Mouse (Mus musculus): Measurements from ENCODE around the gene Agbl5. TPM values are rescaled to one million over a fixed set of nuclear protein-coding genes. Genes with fewer than 3 reads are reported as not detected.

Agbl5 gene
- polyA plus RNA-seq, 1 experiment from 2014 or later: 23.6 TPM

DNA sequence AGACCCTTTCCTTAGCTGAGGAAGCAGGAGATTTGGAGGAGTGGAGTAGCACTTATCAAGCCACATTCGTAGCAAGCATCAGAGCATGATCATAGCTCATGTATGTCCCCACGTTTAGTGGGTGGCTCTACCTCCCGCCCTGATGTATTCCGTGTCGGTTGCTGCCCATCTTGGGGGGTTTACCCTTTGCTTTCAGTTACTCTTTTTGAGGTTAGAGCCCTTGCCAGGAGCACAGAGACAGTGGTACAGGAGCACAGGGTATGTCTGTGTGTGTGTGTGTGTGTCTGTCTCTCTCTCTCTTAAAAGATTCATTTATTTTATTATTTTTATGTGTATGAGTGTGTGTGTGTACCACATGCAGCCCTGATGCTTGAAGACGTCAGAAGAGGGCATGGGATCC lies 34.6 kb downstream of the Agbl5 start:
- H3K9me3 ChIP-seq: no peaks in the 10 kb centered on the region
- 87% methylated on average over 6 of the region's 6 CpGs for WGBS

DNA sequence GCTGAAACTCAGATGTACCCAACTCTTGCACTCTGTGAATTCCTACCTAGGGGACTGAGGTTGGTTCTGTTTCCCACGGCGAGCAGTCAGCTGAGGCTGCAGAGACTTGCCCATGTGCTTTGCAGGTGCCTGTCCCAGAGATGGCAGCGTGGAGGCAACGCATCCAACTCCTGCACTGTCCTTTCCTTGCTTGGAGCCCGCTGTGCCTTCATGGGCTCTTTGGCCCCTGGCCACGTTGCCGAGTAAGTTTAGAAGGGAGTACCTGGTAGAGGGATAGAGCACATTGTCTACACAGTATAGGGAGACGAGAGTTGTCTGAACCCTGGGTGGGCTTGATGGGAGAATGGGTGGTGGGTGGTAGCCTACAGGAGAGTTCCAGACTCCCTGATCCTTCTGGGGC lies 36.1 kb downstream of the Agbl5 start:
- Histone ChIP-seq H3K27ac (no peak overlapping the region), H3K4me2 (no peak overlapping the region), H3K4me3 (no peak overlapping the region), H3K9me3 (no peaks in the 10 kb centered on the region), H3K4me1 (replicated peaks) (peaks cover 20% of the 10 kb centered on the region), H3K27me3 (peaks cover 20% of the 10 kb centered on the region; the same call in 1 of the 2 replicates), H3K9ac (peak overlapping the region; percentile 5; the same call in 1 of the 2 replicates), H3K36me3 (no peaks in the 10 kb centered on the region)
- ATAC-seq (ENCODE audit: low FRiP score): no peak
- 88% methylated on average over 8 of the region's 8 CpGs for WGBS

More for the DNA sequence above, 34.6 kb downstream of the Agbl5 start:
- no peak overlapping the region for H3K9ac ChIP-seq
- no peak overlapping the region for H3K4me3 ChIP-seq
- peaks cover 20% of the 10 kb centered on the region; the same call in 1 of the 2 replicates for H3K27me3 ChIP-seq
- no peak overlapping the region for H3K27ac ChIP-seq
- ATAC-seq (ENCODE audit: low FRiP score): no peak
- H3K36me3 ChIP-seq: no peaks in the 10 kb centered on the region
- peaks cover 20% of the 10 kb centered on the region for H3K4me1 ChIP-seq (replicated peaks)
- H3K4me2 ChIP-seq: 0 out of 2 replicates have a peak overlapping the region, but pooled peaks have one; percentile 87

DNA sequence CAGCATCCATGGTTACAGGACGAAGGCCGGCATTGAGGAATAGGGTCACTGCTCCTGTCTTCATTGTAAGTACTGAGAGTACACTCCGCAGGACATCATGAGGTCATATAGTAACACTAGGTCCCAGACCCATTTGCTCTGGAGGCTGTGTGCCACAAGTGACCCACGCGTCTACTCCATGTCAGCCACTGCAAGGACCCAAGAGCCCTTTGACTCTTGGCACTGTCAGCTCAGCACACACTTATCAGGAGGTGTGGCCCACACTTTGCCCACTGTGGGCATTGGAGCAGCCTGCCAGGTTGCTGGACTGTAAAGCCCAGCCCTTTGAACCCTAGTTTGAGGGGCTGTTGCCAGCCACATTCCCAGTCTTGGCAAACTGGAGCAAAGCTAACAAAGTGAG lies 36.7 kb downstream of the Agbl5 start:
- no peaks in the 10 kb centered on the region for H3K9me3 ChIP-seq
- H3K9ac ChIP-seq: no peak overlapping the region
- WGBS: 91% methylated on average over 5 of the region's 5 CpGs
- H3K36me3 ChIP-seq: no peaks in the 10 kb centered on the region
- ATAC-seq (ENCODE audit: low FRiP score): no peak
- no peak overlapping the region for H3K4me2 ChIP-seq
- H3K4me1 ChIP-seq (replicated peaks): peaks cover 20% of the 10 kb centered on the region
- H3K4me3 ChIP-seq: no peak overlapping the region
- peaks cover 20% of the 10 kb centered on the region; the same call in 1 of the 2 replicates for H3K27me3 ChIP-seq
- H3K27ac ChIP-seq: no peak overlapping the region

DNA sequence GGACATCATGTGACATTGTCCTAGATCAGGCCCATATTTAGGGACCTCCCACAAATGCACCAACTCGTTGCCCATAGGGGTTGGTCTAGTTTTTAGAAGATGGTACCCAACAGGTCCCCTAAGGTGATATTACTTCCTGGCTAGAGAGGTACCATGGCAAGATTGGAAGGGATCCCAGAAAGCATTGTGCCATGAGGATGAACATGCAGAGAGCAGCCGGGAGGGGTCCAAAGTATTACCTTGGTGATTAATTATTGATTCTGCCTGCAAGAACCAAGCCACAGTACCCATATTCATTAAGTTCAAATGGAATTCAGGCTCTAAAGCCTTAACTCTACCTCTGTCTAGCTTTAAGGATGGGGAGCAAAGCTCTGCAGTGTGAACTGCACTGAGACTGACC lies 37.6 kb downstream of the Agbl5 start:
- H3K36me3 ChIP-seq: no peaks in the 10 kb centered on the region
- no peaks in the 10 kb centered on the region for H3K9me3 ChIP-seq
- no peak for ATAC-seq (ENCODE audit: low FRiP score)
- no peak overlapping the region for H3K4me3 ChIP-seq
- no peak overlapping the region for H3K27ac ChIP-seq
- no peak overlapping the region for H3K4me2 ChIP-seq
- H3K27me3 ChIP-seq: peaks cover 20% of the 10 kb centered on the region; the same call in 1 of the 2 replicates
- 83% methylated on average over 2 of the region's 2 CpGs for WGBS
- peaks cover 16% of the 10 kb centered on the region for H3K4me1 ChIP-seq (replicated peaks)
- no peak overlapping the region for H3K9ac ChIP-seq

DNA sequence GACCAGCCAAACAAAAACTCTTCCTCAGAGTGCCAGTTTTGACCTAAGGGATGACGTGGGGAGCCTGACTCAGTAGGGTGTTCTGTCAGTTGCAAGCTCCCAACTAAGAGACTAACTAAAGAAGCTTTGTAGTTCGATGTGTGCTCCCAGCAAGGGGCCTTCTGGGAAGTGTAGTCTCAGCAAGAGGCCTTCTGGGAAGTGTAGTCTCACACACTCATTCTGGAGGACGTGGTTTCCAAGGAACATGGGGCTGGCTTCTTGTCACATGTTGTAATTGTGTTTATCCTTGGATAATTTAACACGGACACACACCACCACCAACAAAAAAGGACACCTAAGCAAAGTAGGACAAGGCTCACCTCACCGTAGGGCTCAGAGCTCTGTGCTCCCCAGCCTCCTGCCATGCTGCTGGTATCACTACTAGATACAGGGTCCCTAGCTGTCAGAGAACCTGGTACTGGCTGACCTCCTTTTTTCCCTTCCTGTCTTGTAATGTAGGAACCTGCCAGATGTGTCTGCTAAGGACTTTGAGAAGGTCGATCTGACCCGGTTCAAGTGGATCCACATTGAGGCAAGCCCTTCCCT lies 39.5 kb downstream of the Agbl5 start:
- ATAC-seq (ENCODE audit: low FRiP score): peak; percentile 77; the same call in 1 of the 2 replicates
- no peak overlapping the region for H3K27ac ChIP-seq
- peaks cover under 1% of the 10 kb centered on the region; the same call in 1 of the 2 replicates for H3K4me1 ChIP-seq (replicated peaks)
- no peak overlapping the region for H3K9ac ChIP-seq
- H3K9me3 ChIP-seq: no peaks in the 10 kb centered on the region
- H3K36me3 ChIP-seq: no peaks in the 10 kb centered on the region
- WGBS: 45% methylated on average over 7 of the region's 7 CpGs
- H3K4me2 ChIP-seq: peak overlapping the region; percentile 44
- peaks cover 14% of the 10 kb centered on the region; the same call in 1 of the 2 replicates for H3K27me3 ChIP-seq
- H3K4me3 ChIP-seq: no peak overlapping the region

DNA sequence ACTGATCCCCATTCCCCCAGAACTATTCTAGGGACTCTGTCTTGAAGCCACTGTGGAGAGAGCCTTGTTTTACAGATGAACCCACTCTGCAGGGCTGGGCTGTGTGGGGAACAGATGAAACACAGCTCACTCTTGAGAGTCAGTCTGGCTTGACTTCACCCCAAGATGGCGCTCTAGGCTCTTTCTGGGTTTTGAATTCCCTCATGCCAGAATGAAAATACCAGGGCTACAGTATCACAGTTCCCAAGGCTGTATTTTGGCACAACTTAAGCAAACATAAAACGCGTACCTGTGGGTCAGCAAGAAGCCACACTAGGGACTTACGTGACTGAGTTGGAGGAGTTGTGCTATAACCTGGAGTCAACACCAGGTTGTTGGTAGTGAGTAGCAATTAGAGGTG lies 41.6 kb downstream of the Agbl5 start:
- no peak overlapping the region for H3K27ac ChIP-seq
- H3K36me3 ChIP-seq: peaks cover 8% of the 10 kb centered on the region; the same call in 1 of the 2 replicates
- WGBS: 42% methylated on average over 4 of the region's 4 CpGs
- H3K4me1 ChIP-seq (replicated peaks): no peaks in the 10 kb centered on the region
- ATAC-seq (ENCODE audit: low FRiP score): no peak
- no peaks in the 10 kb centered on the region for H3K9me3 ChIP-seq
- H3K27me3 ChIP-seq: no peaks in the 10 kb centered on the region
- H3K4me3 ChIP-seq: no peak overlapping the region
- no peak overlapping the region for H3K4me2 ChIP-seq
- H3K9ac ChIP-seq: no peak overlapping the region

DNA sequence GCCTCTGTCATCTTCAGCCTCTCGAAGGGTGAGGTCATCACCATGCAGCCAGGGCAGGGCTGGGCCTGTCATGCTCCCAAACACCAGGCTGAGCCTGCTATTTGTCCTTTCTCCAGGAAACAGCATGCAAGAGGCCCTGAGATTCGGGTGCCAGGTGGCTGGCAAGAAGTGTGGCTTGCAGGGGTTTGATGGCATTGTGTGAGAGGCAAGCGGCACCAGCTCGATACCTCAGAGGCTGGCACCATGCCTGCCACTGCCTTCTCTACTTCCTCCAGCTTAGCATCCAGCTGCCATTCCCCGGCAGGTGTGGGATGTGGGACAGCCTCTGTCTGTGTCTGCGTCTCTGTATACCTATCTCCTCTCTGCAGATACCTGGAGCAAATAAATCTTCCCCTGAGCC lies 42.4 kb downstream of the Agbl5 start:
- Histone ChIP-seq H3K4me3 (no peak overlapping the region), H3K27ac (no peak overlapping the region), H3K36me3 (peaks cover 8% of the 10 kb centered on the region; the same call in 1 of the 2 replicates), H3K27me3 (no peaks in the 10 kb centered on the region), H3K9ac (no peak overlapping the region), H3K4me1 (replicated peaks) (no peaks in the 10 kb centered on the region), H3K4me2 (no peak overlapping the region), H3K9me3 (no peaks in the 10 kb centered on the region)
- no peak for ATAC-seq (ENCODE audit: low FRiP score)
- whole genome bisulfite sequencing: 88% methylated on average over 6 of the region's 6 CpGs

DNA sequence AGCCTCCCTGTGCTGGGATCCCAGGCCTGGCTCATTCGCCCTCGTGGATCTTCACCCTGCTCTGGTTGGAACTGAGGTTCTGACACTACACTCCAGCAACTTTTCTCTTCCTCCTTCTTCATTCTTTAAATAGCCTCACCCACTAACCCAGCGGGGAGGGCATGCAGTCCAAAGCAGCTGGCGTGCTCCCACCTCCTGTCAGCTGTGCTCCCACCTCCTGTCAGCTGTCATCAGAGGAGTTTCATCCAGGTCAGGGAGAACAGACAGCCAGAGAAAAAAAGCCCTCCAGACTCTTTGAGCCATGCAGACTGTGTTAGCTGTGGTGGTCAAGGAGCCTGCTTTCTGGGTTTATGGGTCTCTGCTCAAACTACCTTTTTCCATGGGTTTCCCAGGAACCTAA lies 42.9 kb downstream of the Agbl5 start:
- Histone ChIP-seq H3K9ac (no peak overlapping the region), H3K27me3 (no peaks in the 10 kb centered on the region), H3K4me2 (no peak overlapping the region), H3K9me3 (no peaks in the 10 kb centered on the region), H3K4me1 (replicated peaks) (no peaks in the 10 kb centered on the region), H3K27ac (no peak overlapping the region), H3K36me3 (peaks cover 8% of the 10 kb centered on the region; the same call in 1 of the 2 replicates), H3K4me3 (no peak overlapping the region)
- WGBS: 92% methylated on average over 4 of the region's 4 CpGs
- ATAC-seq (ENCODE audit: low FRiP score): no peak

DNA sequence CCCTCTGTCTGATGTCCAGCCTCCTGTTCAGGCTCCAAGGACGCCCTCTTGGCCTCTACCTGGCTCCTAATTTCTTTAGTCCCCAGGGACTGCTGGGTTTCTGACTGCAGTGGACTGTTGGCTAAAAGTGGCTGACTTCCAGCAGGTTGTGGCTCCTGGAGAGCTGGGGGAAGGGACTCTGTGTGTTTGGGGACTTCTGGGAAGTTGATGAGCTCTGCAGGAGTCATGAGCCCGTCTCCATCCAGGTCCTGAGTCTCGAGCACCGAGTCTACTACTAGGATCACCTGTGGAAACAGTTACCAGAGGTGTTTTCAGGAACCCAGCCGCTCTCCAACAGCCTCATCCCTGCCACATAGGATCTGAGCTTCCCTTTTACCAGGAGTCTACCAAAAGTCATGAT lies 45.2 kb downstream of the Agbl5 start:
- H3K9ac ChIP-seq: no peak overlapping the region
- H3K27me3 ChIP-seq: no peaks in the 10 kb centered on the region
- H3K9me3 ChIP-seq: no peaks in the 10 kb centered on the region
- ATAC-seq (ENCODE audit: low FRiP score): no peak
- no peak overlapping the region for H3K27ac ChIP-seq
- 76% methylated on average over 5 of the region's 5 CpGs for WGBS
- H3K4me2 ChIP-seq: no peak overlapping the region
- no peaks in the 10 kb centered on the region for H3K4me1 ChIP-seq (replicated peaks)
- no peak overlapping the region for H3K4me3 ChIP-seq
- peaks cover 8% of the 10 kb centered on the region; the same call in 1 of the 2 replicates for H3K36me3 ChIP-seq

DNA sequence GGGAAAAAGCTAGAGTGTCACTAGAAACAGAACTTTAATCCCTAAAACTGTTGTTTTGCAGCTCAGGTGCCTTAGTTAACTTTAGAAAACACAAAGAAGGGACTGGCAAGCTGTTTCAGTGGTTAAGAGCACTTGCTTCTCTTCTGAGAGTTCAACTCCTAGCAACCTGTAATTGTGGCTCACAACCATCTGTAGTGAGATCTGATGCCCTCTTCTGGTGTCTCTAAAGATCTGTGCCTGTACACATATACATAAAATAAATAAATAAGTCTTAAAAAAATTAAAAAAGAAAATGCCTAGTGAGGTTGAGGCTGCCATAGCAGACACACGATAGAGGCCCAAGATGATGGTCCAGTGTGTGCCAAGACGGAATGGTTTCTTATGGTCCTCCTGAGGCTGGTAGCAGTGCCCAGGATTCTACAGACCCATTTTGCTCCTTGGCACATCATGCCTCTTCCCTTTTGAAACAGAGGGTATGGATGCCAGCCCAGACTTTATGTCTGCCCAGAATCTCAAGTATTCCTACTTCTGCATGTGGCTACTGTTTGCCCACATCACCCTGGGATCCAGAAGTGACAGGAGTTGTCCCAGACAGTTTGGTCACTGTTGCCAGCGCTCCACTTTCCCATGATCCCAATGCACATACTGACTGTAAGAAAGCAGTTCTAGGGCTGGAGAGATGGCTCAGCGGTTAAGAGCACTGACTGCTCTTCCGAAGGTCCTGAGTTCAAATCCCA lies 46.4 kb downstream of the Agbl5 start:
- H3K27ac ChIP-seq: no peak overlapping the region
- H3K27me3 ChIP-seq: no peaks in the 10 kb centered on the region
- no peak overlapping the region for H3K4me3 ChIP-seq
- ATAC-seq (ENCODE audit: low FRiP score): no peak
- no peaks in the 10 kb centered on the region for H3K9me3 ChIP-seq
- H3K4me2 ChIP-seq: no peak overlapping the region
- H3K4me1 ChIP-seq (replicated peaks): no peaks in the 10 kb centered on the region
- H3K36me3 ChIP-seq: peaks cover 8% of the 10 kb centered on the region; the same call in 1 of the 2 replicates
- 91% methylated on average over 5 of the region's 5 CpGs for WGBS
- H3K9ac ChIP-seq: no peak overlapping the region

DNA sequence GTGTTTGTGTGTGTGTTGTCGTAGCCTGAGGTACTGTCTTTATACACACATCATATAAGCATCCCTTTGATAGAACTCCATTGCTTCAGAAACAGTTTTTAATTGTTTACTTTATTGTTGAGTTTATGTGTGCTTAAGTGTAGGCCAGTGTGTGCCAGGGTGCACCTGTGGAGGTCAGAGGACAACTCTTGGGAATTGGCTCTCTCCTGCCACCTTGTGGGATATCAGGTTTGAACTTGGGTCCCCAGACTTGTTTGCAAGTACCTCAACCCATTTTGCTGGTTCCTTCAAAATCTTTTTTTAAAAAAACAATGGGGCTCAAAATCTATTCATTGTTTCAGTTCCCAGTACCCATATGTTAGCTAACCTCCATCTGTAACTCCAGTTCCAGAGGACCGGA lies 54.5 kb downstream of the Agbl5 start:
- H3K4me1 ChIP-seq (replicated peaks): peaks cover 12% of the 10 kb centered on the region
- no peak overlapping the region for H3K27ac ChIP-seq
- H3K4me3 ChIP-seq: no peak overlapping the region
- H3K27me3 ChIP-seq: peaks cover 8% of the 10 kb centered on the region
- no peak overlapping the region for H3K4me2 ChIP-seq
- H3K36me3 ChIP-seq: no peaks in the 10 kb centered on the region
- 96% methylated on average over 2 of the region's 2 CpGs for WGBS
- ATAC-seq (ENCODE audit: low FRiP score): no peak
- H3K9me3 ChIP-seq: no peaks in the 10 kb centered on the region
- no peak overlapping the region for H3K9ac ChIP-seq

DNA sequence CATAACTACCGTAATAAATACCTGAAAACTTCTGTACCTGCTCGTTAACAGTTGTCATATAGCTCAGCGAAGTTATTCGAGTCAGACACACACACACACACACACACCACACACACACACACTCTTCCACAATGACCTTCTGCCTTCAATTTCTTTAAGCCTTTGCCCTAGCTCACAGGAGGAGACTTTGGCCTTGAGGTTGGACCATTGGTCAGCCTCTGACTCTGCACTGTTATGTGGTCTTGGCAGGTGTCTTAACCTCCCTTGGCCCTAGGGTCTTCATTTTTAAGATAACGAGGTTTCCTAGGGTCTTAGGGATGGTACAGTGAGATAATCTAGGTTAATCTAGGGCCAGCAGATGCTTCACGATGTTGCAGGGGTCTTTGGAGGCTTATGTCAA lies 55.9 kb downstream of the Agbl5 start:
- 87% methylated on average over 6 of the region's 6 CpGs for WGBS
- peak overlapping the region; percentile 79; the same call in 1 of the 2 replicates for H3K9ac ChIP-seq
- peaks cover 8% of the 10 kb centered on the region for H3K27me3 ChIP-seq
- H3K4me2 ChIP-seq: peak overlapping the region; percentile 81
- H3K27ac ChIP-seq: no peak overlapping the region
- H3K36me3 ChIP-seq: no peaks in the 10 kb centered on the region
- peak overlapping the region; percentile 56 for H3K4me3 ChIP-seq
- no peaks in the 10 kb centered on the region for H3K9me3 ChIP-seq
- peaks cover 17% of the 10 kb centered on the region for H3K4me1 ChIP-seq (replicated peaks)
- ATAC-seq (ENCODE audit: low FRiP score): no peak

Measured in hindbrain, embryonic 13.5 days (tissue).